Mouse (Mus musculus) spleen, adult 2 months (tissue): ENCODE data around the gene Tbc1d14.

Experiments used
- CTCF ChIP-seq: fragments of 200-500 bp; IDR thresholded peaks from 2 replicates; pipeline ENCODE4 v1.5.1; 2011; ENCODE audit warnings: mild to moderate bottlenecking, inconsistent platforms; ENCODE audit not compliant: insufficient read depth, insufficient read length, insufficient replicate concordance; ENCODE audit errors: extremely low read depth
- POLR2A ChIP-seq: fragments of 200-500 bp; IDR thresholded peaks from 2 replicates; pipeline ENCODE4 v1.6.1; 2011; ENCODE audit warnings: low read depth, low read length, inconsistent platforms

GRCm38 (mm10) chr5:36510956-36511355, 82.1 kb downstream of the Tbc1d14 start:
- no peak for TF ChIP-seq CTCF
- TF ChIP-seq POLR2A: no peak
